8 mouse cellular contexts compared by ENCODE assay signal in genomic region chr7:67952777-67953700, GRCm38 (mm10). TPM values are rescaled to one million over a fixed set of nuclear protein-coding genes. Genes with fewer than 3 reads are reported as not detected.
DNase-seq lines count a peak whose midpoint lies in the region; ATAC-seq and TF ChIP-seq lines count a peak whose summit lies in the region.

TSS of gene Igf1r (plus strand) at chr7:67952827.

- peak within 1 kb of the TSS; percentile 98 for H3K27ac ChIP-seq in kidney, adult 2 months (ENCODE audit: insufficient read depth, low read depth, low read length)
- peak within 1 kb of the TSS; percentile 95 for H3K27ac ChIP-seq in liver, embryonic 12.5 days

- peak; percentile 19; the same call in 1 of the 2 replicates for ATAC-seq in liver, embryonic 12.5 days

- DNase-seq in 3134 (ENCODE audit: extremely low read depth, insufficient read length, low spot score) (peak; percentile 71), ZHBTc4 (ENCODE audit: low read depth, low spot score) (peak; percentile 69)
- peak; percentile 77 for DNase-seq in embryo, embryonic 11 days
- DNase-seq in heart, adult 8-10 months (ENCODE audit: low spot score) = peak; percentile 29
- peak; percentile 54 for DNase-seq in kidney, adult 2 months
- peak; percentile 64 for DNase-seq in naive thymus-derived CD4-positive, alpha-beta T cell, adult 2 months (ENCODE audit: low read depth)
- peak; percentile 74 for DNase-seq in testis, postnatal 10 days (ENCODE audit: low spot score)

- peaks cover 14% of the 10 kb centered on the region for H3K4me1 ChIP-seq in kidney, adult 2 months (ENCODE audit: control insufficient read depth, insufficient read depth, low read length)
- peaks cover 59% of the 10 kb centered on the region for H3K4me1 ChIP-seq in liver, embryonic 12.5 days

- H3K4me2 ChIP-seq in liver, embryonic 12.5 days = peak within 1 kb of the TSS; percentile 94

- WGBS in kidney, adult 2 months = under 1% methylated on average over 60 of the region's 62 CpGs
- under 1% methylated on average over 60 of the region's 62 CpGs for WGBS in liver, embryonic 12.5 days (ENCODE audit: insufficient replicate concordance)

- H3K4me3 ChIP-seq in kidney, adult 2 months (ENCODE audit: insufficient read depth, low read depth, low read length) = peak within 1 kb of the TSS; percentile 95
- H3K4me3 ChIP-seq in liver, embryonic 12.5 days = peak within 1 kb of the TSS; percentile 95

- peak within 1 kb of the TSS; percentile 95 for H3K9ac ChIP-seq in liver, embryonic 12.5 days

- TF ChIP-seq CTCF in kidney, adult 2 months (conservative IDR thresholded peaks at IDR 0.05; ENCODE audit: insufficient read depth, insufficient read length, low read depth, low read length) = no peak

- no peak for TF ChIP-seq POLR2A in kidney, adult 2 months (IDR thresholded peaks at IDR 0.05; ENCODE audit: low read depth, low read length)

- H3K36me3 ChIP-seq in kidney, adult 2 months (ENCODE audit: control insufficient read depth, insufficient read depth, low read length) = no peaks in the 10 kb centered on the region
- H3K36me3 ChIP-seq in liver, embryonic 12.5 days = no peaks in the 10 kb centered on the region

- no peaks in the 10 kb centered on the region for H3K9me3 ChIP-seq in liver, embryonic 12.5 days (replicated peaks)

- no peaks in the 10 kb centered on the region for H3K27me3 ChIP-seq in kidney, adult 2 months (replicated peaks; ENCODE audit: control insufficient read depth, insufficient read depth, low read length)
- peaks cover 4% of the 10 kb centered on the region; the same call in 1 of the 2 replicates for H3K27me3 ChIP-seq in liver, embryonic 12.5 days (replicated peaks)

RNA-seq across cellular contexts. Expression of gene Igf1r, which starts in this region (rescaled TPM):
- total RNA-seq in heart, adult 8-10 months (2022) = 10 to 100 TPM; 10.3 to 17.3 (median 14.4) TPM
- 26.2 and 29.2 TPM in 2 replicates for polyA plus RNA-seq in kidney, adult 2 months (2012; rRNA removed)
- 8.5 and 9.6 TPM in 2 replicates for polyA plus RNA-seq in liver, embryonic 12.5 days (2016; fragmentation: Nextera tagmentation; extraction: Ambion mirVana)

Comparison
In these comparisons a context has a peak if more than half of its experiments do, and no peak if none do; other contexts are left out.
1. Peak in every context shown above with its lines: DNase-seq, ATAC-seq, H3K4me3 ChIP-seq and H3K27ac ChIP-seq.